ENCODE assay signal across 30 mouse cellular contexts in the genomic region with DNA sequence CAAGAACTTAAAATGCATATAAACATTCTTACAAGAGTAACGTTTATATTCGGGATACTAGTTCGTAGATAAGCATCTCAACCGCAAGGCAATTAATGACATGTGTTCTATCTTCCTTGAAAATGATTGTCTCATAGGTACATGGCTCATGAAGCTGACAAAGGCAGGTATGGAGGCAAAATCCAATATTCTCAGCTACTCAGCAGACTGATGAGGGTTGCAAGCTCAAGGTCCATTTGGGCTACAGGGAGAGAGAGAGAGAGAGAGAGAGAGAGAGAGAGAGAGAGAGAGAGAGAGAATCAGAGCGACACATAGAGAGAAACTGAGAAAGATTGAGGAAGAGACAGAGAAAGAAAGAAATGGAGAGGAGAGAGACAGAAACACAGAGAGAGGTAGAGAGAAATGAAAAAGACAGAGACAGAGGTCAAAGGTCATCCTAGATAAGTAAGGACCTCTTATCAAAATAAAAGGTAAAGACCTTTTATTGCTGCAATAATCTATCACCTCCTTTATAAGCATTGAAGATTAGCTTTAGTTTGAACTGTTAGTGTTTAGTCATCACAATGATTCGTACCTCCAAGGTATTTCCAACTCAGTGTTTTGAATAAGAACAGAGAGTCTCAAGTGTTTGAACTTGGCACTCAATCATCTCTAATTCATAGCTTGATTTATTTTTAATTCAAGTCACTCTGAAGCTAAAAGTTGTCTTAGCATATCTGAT. TPM values are rescaled to one million over a fixed set of nuclear protein-coding genes. Genes with fewer than 3 reads are reported as not detected.
"Had no signal": no experiment of that assay in that cellular context is flagged by ENCODE, and none has a peak within 500 bp of the region (broad histone marks: within the 10 kb centered on the region; RNA-seq: fewer than 3 reads in every experiment).

No protein-coding gene starts in this region.

- H3K4me2 ChIP-seq: embryonic facial prominence, embryonic 12.5 days; embryonic facial prominence, embryonic 13.5 days; embryonic facial prominence, embryonic 15.5 days; forebrain, embryonic 12.5 days; forebrain, embryonic 13.5 days; forebrain, embryonic 15.5 days had no signal

- H3K27me3 ChIP-seq: embryonic facial prominence, embryonic 12.5 days; embryonic facial prominence, embryonic 13.5 days; embryonic facial prominence, embryonic 15.5 days; forebrain, embryonic 12.5 days; forebrain, embryonic 13.5 days; forebrain, embryonic 15.5 days had no signal

- H3K9me3 ChIP-seq: embryonic facial prominence, embryonic 10.5 days; embryonic facial prominence, embryonic 12.5 days; embryonic facial prominence, embryonic 13.5 days; embryonic facial prominence, embryonic 15.5 days; forebrain, embryonic 10.5 days; forebrain, embryonic 12.5 days; forebrain, embryonic 13.5 days; forebrain, embryonic 15.5 days had no signal

- H3K27ac ChIP-seq: embryonic facial prominence, embryonic 10.5 days; embryonic facial prominence, embryonic 12.5 days; embryonic facial prominence, embryonic 13.5 days; embryonic facial prominence, embryonic 15.5 days; forebrain, embryonic 10.5 days; forebrain, embryonic 12.5 days; forebrain, embryonic 13.5 days; forebrain, embryonic 15.5 days had no signal

- DNase-seq: cerebellum, adult 18-20 months; cerebellum, adult 2 months; cerebellum, adult 8-10 months; cerebellum, adult 9-10 months; cerebellum, adult 9-11 months; cerebellum, postnatal 10 days; cerebellum, postnatal 14 days; cerebellum, postnatal 25 days; cerebellum, postnatal 36 days; embryo, embryonic 11 days; forebrain, postnatal 0 days; gastrocnemius, postnatal 10 days; gastrocnemius, postnatal 14 days; gastrocnemius, postnatal 36 days; heart, adult 11 months; heart, adult 18-20 months; heart, adult 2 months had no signal

- H3K4me3 ChIP-seq: embryonic facial prominence, embryonic 10.5 days; embryonic facial prominence, embryonic 12.5 days; embryonic facial prominence, embryonic 13.5 days; embryonic facial prominence, embryonic 15.5 days; erythroblast, embryonic 14.5 days; forebrain, embryonic 10.5 days; forebrain, embryonic 12.5 days; forebrain, embryonic 13.5 days; forebrain, embryonic 15.5 days; heart, adult 2 months had no signal

- ATAC-seq: forebrain, embryonic 13.5 days; forebrain, embryonic 14.5 days; forebrain, embryonic 15.5 days; forebrain, embryonic 16.5 days; forebrain, postnatal 0 days had no signal

- H3K36me3 ChIP-seq: embryonic facial prominence, embryonic 10.5 days; embryonic facial prominence, embryonic 12.5 days; embryonic facial prominence, embryonic 13.5 days; forebrain, embryonic 10.5 days; forebrain, embryonic 12.5 days; forebrain, embryonic 15.5 days had no signal

- H3K9ac ChIP-seq: embryonic facial prominence, embryonic 12.5 days; embryonic facial prominence, embryonic 13.5 days; embryonic facial prominence, embryonic 15.5 days; forebrain, embryonic 12.5 days; forebrain, embryonic 13.5 days; forebrain, embryonic 15.5 days; forebrain, postnatal 0 days had no signal

- H3K4me1 ChIP-seq: embryonic facial prominence, embryonic 10.5 days; embryonic facial prominence, embryonic 12.5 days; embryonic facial prominence, embryonic 13.5 days; embryonic facial prominence, embryonic 15.5 days; forebrain, embryonic 10.5 days; forebrain, embryonic 12.5 days; forebrain, embryonic 13.5 days; forebrain, embryonic 15.5 days had no signal

RNA-seq across cellular contexts. Expression of a gene that starts 8.0 kb away (rescaled TPM):
- total RNA-seq: common myeloid progenitor, adult 5-6 weeks; granulocyte monocyte progenitor cell, adult 5-6 weeks had no signal
- polyA plus RNA-seq: erythroblast, embryonic 14.5 days had no signal
